Mouse (Mus musculus): Measurements from ENCODE around the gene Cenps.
"Not testable (repeated sequence)": the region's sequence is repeated elsewhere in the genome, so short reads cannot be mapped to it uniquely, and the experiment has no call there.

Gene Cenps

GRCm38 (mm10) chr4:149136982-149137770, at the start of gene Cenps:
TSS of gene Cenps (minus strand) at chr4:149137629.
- peak; percentile 96 for DNase-seq

GRCm38 (mm10) chr4:149182755-149183154, 45.3 kb upstream of the Cenps start:
- DNase-seq = no peak

GRCm38 (mm10) chr4:149182192-149182591, 44.8 kb upstream of the Cenps start:
- DNase-seq = no peak

- no peak for DNase-seq
Observed at GRCm38 (mm10) chr4:149179573-149179972, 42.1 kb upstream of the Cenps start.

- no peak for DNase-seq
Observed at GRCm38 (mm10) chr4:149179160-149179559, 41.7 kb upstream of the Cenps start.

GRCm38 (mm10) chr4:149178328-149178727, 40.9 kb upstream of the Cenps start:
- DNase-seq = no peak

GRCm38 (mm10) chr4:149177046-149177445, 39.6 kb upstream of the Cenps start:
- DNase-seq = no peak

- peak; percentile 59 for DNase-seq
Observed at GRCm38 (mm10) chr4:149176645-149177044, 39.2 kb upstream of the Cenps start.

GRCm38 (mm10) chr4:149173661-149174060, 36.2 kb upstream of the Cenps start:
- no peak for DNase-seq

- DNase-seq = peak; percentile 40
Observed at GRCm38 (mm10) chr4:149172666-149173065, 35.2 kb upstream of the Cenps start.

GRCm38 (mm10) chr4:149172083-149172482, 34.7 kb upstream of the Cenps start:
- no peak for DNase-seq

- no peak for DNase-seq
Observed at GRCm38 (mm10) chr4:149171581-149171981, 34.2 kb upstream of the Cenps start.

- DNase-seq = peak; percentile 37
Observed at GRCm38 (mm10) chr4:149170394-149170931, 33.0 kb upstream of the Cenps start.

- DNase-seq = not testable (repeated sequence)
Observed at GRCm38 (mm10) chr4:149169926-149170325, 32.5 kb upstream of the Cenps start.

GRCm38 (mm10) chr4:149168016-149168415, 30.6 kb upstream of the Cenps start:
- DNase-seq = no peak

- DNase-seq = peak; percentile 57
Observed at GRCm38 (mm10) chr4:149166957-149167611, 29.7 kb upstream of the Cenps start.

GRCm38 (mm10) chr4:149166215-149166946, 29.0 kb upstream of the Cenps start, which contains the start of gene Pgd:
TSS of gene Pgd (minus strand) at chr4:149166771.
- DNase-seq = peak; percentile 98

GRCm38 (mm10) chr4:149164150-149164549, 26.7 kb upstream of the Cenps start:
- DNase-seq = no peak

GRCm38 (mm10) chr4:149163196-149163595, 25.8 kb upstream of the Cenps start:
- DNase-seq = no peak

- no peak for DNase-seq
Observed at GRCm38 (mm10) chr4:149161166-149161565, 23.7 kb upstream of the Cenps start.

- no peak for DNase-seq
Observed at GRCm38 (mm10) chr4:149159891-149160290, 22.5 kb upstream of the Cenps start.

GRCm38 (mm10) chr4:149159203-149159602, 21.8 kb upstream of the Cenps start:
- DNase-seq = no peak

- DNase-seq = no peak
Observed at GRCm38 (mm10) chr4:149157415-149157973, 20.1 kb upstream of the Cenps start.
